8 mouse cellular contexts compared by ENCODE assay signal in genomic region chr4:48278757-48279497, GRCm38 (mm10). TPM values are rescaled to one million over a fixed set of nuclear protein-coding genes. Genes with fewer than 3 reads are reported as not detected.
DNase-seq lines count a peak whose midpoint lies in the region; ATAC-seq lines count a peak whose summit lies in the region.

No protein-coding gene starts in this region.

- H3K4me2 ChIP-seq in forebrain, embryonic 12.5 days, result peak overlapping the region; percentile 91

- H3K4me1 ChIP-seq in forebrain, embryonic 12.5 days, result peaks cover 12% of the 10 kb centered on the region

- H3K27me3 ChIP-seq in forebrain, embryonic 12.5 days, result no peaks in the 10 kb centered on the region

- intact Hi-C loops in left cerebral cortex, postnatal 14 days (cut with DNase I), result loop anchor here (10.0 kb wide), 1 partner anchor 204 kb away; no protein-coding TSS in a partner anchor
- intact Hi-C loops in left cerebral cortex, postnatal 10 days (cut with DNase I), result no loop called here

- DNase-seq in left cerebral cortex, postnatal 14 days (ENCODE audit: low spot score in 2 of 2), result peak; percentile 24 to 31
- DNase-seq in left cerebral cortex, postnatal 10 days (ENCODE audit: extremely low spot score in 1 of 2, low spot score in 2 of 2), result no peak
- peak; percentile 40 for DNase-seq in adipocyte (ENCODE audit: low spot score)
- peak; percentile 16 to 20 for DNase-seq in kidney, postnatal 36 days
- peak; percentile 34 for DNase-seq in lung, postnatal 36 days
- DNase-seq in spleen, adult 18-20 months, result no peak
- no peak for DNase-seq in spleen, postnatal 4 days (ENCODE audit: low spot score in 2 of 2)

- H3K9me3 ChIP-seq in forebrain, embryonic 12.5 days, result no peaks in the 10 kb centered on the region

- no peaks in the 10 kb centered on the region; the same call in 1 of the 2 replicates for H3K36me3 ChIP-seq in forebrain, embryonic 12.5 days (replicated peaks)

- ATAC-seq in forebrain, embryonic 12.5 days (ENCODE audit: low FRiP score), result no peak; the same call in 1 of the 2 replicates

- under 1% methylated on average over 34 of the region's 34 CpGs for WGBS in forebrain, embryonic 12.5 days

- peak overlapping the region; percentile 93 for H3K4me3 ChIP-seq in forebrain, embryonic 12.5 days (replicated peaks)

- H3K27ac ChIP-seq in forebrain, embryonic 12.5 days, result peak overlapping the region; percentile 74

- peak overlapping the region; percentile 85 for H3K9ac ChIP-seq in forebrain, embryonic 12.5 days

RNA-seq across cellular contexts. Expression of gene Erp44, which starts 0.4 kb away (rescaled TPM):
- total RNA-seq in left cerebral cortex, postnatal 14 days (2021), result 10 to 100 TPM; 33.3 to 37.2 TPM
- total RNA-seq in left cerebral cortex, postnatal 10 days (2021), result 10 to 100 TPM; 34.9 to 37.0 TPM
- 66.0 and 68.0 TPM in 2 replicates for polyA plus RNA-seq in forebrain, embryonic 12.5 days (2016; fragmentation: Nextera tagmentation; extraction: Ambion mirVana)

RNA-seq across cellular contexts. Expression of gene Invs, which starts 0.6 kb away (rescaled TPM):
- 10 to 100 TPM in 1 of 2 experiments, 1 to 10 TPM in 1; 10.0 to 10.8 TPM for total RNA-seq in left cerebral cortex, postnatal 14 days (2021)
- 1 to 10 TPM; 9.3 to 9.6 TPM for total RNA-seq in left cerebral cortex, postnatal 10 days (2021)
- 8.7 and 10.5 TPM in 2 replicates for polyA plus RNA-seq in forebrain, embryonic 12.5 days (2016; fragmentation: Nextera tagmentation; extraction: Ambion mirVana)

Comparison
In these comparisons a context has a peak if more than half of its experiments do, and no peak if none do; other contexts are left out.
1. DNase-seq: peak in left cerebral cortex, postnatal 14 days (2 of 2), adipocyte (single experiment), kidney, postnatal 36 days (2 of 2) and lung, postnatal 36 days (single experiment); none in left cerebral cortex, postnatal 10 days (0 of 2), spleen, adult 18-20 months (0 of 2) and spleen, postnatal 4 days (0 of 2).